Mouse (Mus musculus) brown adipose tissue, adult 24 weeks (tissue): ENCODE data around the gene S100a10. TPM values are rescaled to one million over a fixed set of nuclear protein-coding genes. Genes with fewer than 3 reads are reported as not detected.

ENCODE experiments used
- H3K27ac ChIP-seq: fragments of 200-500 bp; replicated peaks from 2 replicates; pipeline ENCODE4 v1.5.1; 2012; ENCODE audit warnings: low read depth, mild to moderate bottlenecking, low read length
- H3K4me1 ChIP-seq: fragments of 200-500 bp; 2 replicates; pipeline ENCODE4 v1.6.1; 2012; ENCODE audit warnings: low read length, mixed read lengths; ENCODE audit not compliant: control insufficient read depth, insufficient read depth, insufficient read length
- H3K4me3 ChIP-seq: fragments of 200-500 bp; 2 replicates; pipeline ENCODE4 v1.5.1; 2012; ENCODE audit warnings: low read depth, mild to moderate bottlenecking, low read length, moderate library complexity; ENCODE audit not compliant: insufficient read depth
- polyA plus RNA-seq: library from polyadenylated mRNA; stranded (reverse); fragments of >200 nt; gene quantifications from 2 replicates; pipeline ENCODE4 v1.2.4, GENCODE M21; 2012; ENCODE audit not compliant: missing spikeins, insufficient read depth, insufficient read length

The S100a10 gene
- polyA plus RNA-seq, result 381 and 572 TPM in 2 replicates

DNA sequence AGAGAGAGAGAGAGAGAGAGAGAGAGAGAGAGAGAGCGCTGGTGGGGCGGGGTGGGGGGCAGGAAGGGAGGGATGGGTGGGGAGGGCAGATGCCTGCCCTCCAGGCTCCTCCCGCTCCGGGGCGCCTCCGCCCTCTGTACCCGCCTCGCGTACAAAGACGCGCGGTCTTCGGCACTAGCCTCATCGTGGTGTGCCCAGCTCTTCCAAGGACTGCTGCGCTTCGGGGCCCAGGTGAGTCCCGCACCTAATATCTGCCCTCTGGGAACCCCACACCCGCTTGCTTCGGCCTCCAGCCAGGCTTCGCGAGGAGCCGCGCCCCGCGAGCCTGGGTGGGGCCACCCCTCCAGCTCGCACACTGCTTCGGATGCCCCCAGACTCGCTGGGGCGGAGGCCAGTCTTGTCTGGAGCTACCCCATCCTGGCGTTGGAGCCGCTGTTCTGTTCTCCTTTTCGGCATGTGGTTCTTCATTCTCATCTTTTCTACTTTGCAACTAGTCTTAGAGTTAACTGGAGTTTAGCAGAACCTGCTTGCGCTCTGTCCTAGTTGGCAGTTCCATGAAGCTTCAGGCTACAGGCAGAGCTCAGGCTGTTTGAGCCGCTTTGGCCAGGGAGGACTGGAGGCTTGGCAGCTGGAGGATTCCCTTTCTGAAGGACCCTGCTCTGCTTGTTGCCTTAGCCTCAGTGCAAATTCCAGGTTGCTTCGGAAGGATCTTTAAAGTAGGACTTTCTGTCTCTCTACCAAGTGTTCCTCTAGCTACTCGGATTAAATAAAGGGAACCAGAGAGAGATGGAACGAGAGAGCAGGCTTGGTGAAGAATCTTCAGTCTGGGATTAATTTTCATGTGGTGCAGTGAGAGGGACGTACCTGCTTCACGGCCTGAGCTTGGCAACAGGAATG is at the start of gene S100a10:
Gene S100a10 (plus strand): TSS at position 100 of the 897 bp plus-strand sequence.
- Histone ChIP-seq H3K4me1 (peaks cover 33% of the 10 kb centered on the region; the same call in 1 of the 2 replicates), H3K27ac (peak within 1 kb of the TSS; percentile 92)

GRCm38 (mm10) chr3:93505960-93506863 is 48.7 kb upstream of the S100a10 start:
- H3K4me1 ChIP-seq, result peaks cover 2% of the 10 kb centered on the region; the same call in 1 of the 2 replicates
- H3K4me3 ChIP-seq, result 0 out of 2 replicates have a peak overlapping the region, but pooled peaks have one; percentile 16
- H3K27ac ChIP-seq, result no peak overlapping the region

More for the DNA sequence above, at the start of gene S100a10:
- peak within 1 kb of the TSS; percentile 82 for H3K4me3 ChIP-seq

DNA sequence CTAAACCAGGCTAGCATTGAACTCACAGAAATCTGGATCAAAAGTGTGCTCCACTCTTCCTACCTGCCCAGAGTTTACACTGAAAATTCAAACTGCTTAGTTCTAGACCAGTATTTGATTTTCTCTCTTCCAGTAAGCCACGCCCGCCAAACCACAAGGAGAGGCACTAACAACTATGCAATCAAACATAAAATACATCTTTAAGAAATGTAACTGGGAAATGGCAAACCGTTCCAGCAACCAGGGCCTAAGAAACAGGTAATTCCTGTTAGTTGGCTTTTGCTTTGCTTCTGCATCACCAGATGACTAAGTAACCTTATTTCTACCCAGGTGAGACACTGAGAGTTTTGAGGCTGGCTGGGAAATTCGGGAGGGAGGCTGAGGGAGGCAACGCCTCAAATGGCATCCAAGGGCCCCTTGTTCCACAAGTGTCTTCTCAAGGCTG is 48.0 kb upstream of the S100a10 start:
- H3K27ac ChIP-seq, result no peak overlapping the region
- no peak overlapping the region for H3K4me3 ChIP-seq
- H3K4me1 ChIP-seq, result peaks cover 5% of the 10 kb centered on the region; the same call in 1 of the 2 replicates

- H3K27ac ChIP-seq, result no peak overlapping the region
Measured at GRCm38 (mm10) chr3:93509301-93509700, 45.6 kb upstream of the S100a10 start.

GRCm38 (mm10) chr3:93511036-93511435 is 43.8 kb upstream of the S100a10 start:
- Histone ChIP-seq H3K4me3 (no peak overlapping the region), H3K4me1 (peaks cover 7% of the 10 kb centered on the region; the same call in 1 of the 2 replicates), H3K27ac (peak overlapping the region; percentile 86)

More at GRCm38 (mm10) chr3:93509301-93509700, 45.6 kb upstream of the S100a10 start:
- peaks cover 7% of the 10 kb centered on the region; the same call in 1 of the 2 replicates for H3K4me1 ChIP-seq
- H3K4me3 ChIP-seq, result no peak overlapping the region

GRCm38 (mm10) chr3:93511801-93512200 is 43.1 kb upstream of the S100a10 start:
- Histone ChIP-seq H3K4me3 (no peak overlapping the region), H3K4me1 (peaks cover 7% of the 10 kb centered on the region; the same call in 1 of the 2 replicates), H3K27ac (peak overlapping the region; percentile 86)

DNA sequence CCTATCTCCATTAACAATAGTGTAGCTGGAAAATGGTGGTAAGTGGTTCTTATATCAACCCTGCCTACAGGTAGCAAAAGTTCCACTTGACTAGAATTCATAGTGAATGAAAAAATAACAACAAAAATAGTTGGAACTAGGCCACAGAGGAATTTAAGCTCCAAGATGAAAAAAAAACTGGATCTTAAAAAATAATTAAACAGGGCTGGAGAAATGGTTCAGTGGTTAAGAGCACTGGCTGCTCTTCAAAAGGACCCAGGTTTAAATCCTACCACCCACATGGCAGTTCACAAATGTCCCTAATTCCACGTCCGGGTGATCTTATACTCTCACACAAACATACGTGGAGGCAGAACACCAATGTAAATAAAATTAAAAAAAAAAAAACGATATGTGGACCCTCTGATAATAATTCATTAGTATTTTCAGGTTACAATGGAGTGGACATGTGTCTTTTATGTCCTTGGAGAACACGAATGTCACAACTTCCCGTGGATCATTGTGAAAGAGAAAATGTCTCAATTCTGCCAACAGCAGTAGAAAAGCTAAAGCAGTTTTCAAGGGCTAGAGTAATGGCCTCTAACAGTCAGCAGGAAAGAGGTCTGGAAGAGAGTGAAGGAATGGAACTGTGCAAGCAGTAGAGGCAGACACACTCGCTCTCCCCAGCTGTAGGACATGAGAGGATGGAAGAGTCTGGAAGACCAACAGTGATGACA is 42.3 kb upstream of the S100a10 start:
- H3K27ac ChIP-seq, result peak overlapping the region; percentile 85
- peaks cover 7% of the 10 kb centered on the region; the same call in 1 of the 2 replicates for H3K4me1 ChIP-seq
- no peak overlapping the region for H3K4me3 ChIP-seq

DNA sequence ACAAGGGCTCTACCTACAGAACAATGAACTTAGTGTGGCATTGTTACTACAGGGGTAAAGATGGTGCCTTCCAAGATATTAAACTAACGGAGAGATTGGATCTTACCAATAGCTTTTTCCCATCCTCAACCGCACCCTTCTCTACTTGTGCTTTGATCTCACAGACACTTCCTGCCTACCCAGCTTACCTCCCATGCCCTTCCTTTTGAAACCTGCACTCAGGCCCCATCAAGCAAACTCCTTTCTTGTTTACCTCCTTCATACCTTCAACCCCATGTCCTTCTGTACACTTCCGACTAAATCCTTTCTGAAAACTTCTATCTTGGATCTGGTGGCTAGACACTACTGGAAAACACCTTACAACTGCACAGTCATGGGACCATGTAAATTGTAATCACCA is 40.3 kb upstream of the S100a10 start:
- Histone ChIP-seq H3K4me3 (no peak overlapping the region), H3K27ac (no peak overlapping the region), H3K4me1 (peaks cover 7% of the 10 kb centered on the region; the same call in 1 of the 2 replicates)

DNA sequence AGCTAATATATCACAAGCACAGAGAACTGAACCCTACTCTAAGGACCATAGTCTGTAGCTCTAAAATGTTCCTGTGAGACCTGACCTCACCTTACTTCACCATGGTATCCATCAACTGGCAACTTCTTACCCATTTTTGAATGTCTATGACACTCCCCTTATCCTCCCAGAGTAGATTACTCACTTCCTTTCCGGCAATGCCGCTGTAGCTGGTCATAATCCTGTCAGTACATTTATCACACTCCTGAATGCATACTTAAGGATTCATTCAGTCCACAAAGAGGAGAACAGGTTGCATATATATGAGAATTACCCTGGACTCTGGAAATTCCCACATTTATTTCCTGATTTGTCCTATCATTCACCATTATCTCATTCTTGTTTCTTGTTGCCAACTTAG is 37.5 kb upstream of the S100a10 start:
- Histone ChIP-seq H3K4me1 (peaks cover 7% of the 10 kb centered on the region; the same call in 1 of the 2 replicates), H3K27ac (no peak overlapping the region), H3K4me3 (no peak overlapping the region)

GRCm38 (mm10) chr3:93519856-93520329 is 35.0 kb upstream of the S100a10 start:
- peaks cover 5% of the 10 kb centered on the region; the same call in 1 of the 2 replicates for H3K4me1 ChIP-seq
- H3K27ac ChIP-seq, result no peak overlapping the region
- H3K4me3 ChIP-seq, result 0 out of 2 replicates have a peak overlapping the region, but pooled peaks have one; percentile 2

DNA sequence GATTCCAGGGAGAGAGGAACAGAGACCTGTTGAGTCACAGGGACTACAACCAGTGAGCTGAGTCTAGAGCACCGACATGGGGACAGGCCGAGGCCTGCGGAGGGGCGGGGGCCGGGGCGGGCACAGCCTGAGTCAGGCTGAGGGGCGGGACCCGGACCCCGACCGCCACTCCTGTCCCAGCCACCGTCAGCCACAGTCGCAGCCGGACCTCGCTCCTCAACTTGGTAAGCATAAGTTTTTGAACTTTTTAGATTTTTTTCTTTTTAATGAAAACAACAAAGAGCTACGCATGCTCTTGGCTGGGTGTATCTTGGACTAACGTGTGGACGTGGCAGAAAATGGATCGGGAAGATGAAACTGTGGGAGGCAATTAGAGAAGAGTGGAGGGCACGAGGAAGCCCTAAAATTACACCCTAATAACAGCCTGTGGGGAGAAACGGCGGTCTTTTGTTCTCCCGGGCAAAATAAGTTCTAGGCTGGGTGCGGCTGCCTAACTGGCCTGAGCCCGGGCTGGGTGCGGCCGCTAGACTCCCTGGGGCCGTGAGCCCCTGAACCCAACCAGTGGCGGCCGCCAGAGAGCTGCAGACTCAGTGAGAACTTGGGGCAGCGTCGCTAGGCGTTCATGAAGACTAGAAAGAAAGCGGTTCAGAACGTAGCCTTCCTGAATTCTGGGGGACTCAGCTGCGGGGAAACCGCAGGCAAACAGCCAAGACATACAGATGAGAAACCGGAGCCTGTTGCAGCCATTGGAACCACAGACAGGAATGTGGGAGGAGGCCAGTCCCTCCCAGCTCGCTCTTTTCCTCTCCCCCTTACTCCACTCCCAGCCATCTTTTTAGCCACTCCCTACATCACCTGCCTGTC is 34.3 kb upstream of the S100a10 start, which contains the start of gene S100a11:
Gene S100a11 (plus strand): TSS at position 159 of the 864 bp plus-strand sequence.
- Histone ChIP-seq H3K4me1 (peaks cover 5% of the 10 kb centered on the region; the same call in 1 of the 2 replicates), H3K27ac (peak within 1 kb of the TSS; percentile 93), H3K4me3 (peak within 1 kb of the TSS; percentile 76)

DNA sequence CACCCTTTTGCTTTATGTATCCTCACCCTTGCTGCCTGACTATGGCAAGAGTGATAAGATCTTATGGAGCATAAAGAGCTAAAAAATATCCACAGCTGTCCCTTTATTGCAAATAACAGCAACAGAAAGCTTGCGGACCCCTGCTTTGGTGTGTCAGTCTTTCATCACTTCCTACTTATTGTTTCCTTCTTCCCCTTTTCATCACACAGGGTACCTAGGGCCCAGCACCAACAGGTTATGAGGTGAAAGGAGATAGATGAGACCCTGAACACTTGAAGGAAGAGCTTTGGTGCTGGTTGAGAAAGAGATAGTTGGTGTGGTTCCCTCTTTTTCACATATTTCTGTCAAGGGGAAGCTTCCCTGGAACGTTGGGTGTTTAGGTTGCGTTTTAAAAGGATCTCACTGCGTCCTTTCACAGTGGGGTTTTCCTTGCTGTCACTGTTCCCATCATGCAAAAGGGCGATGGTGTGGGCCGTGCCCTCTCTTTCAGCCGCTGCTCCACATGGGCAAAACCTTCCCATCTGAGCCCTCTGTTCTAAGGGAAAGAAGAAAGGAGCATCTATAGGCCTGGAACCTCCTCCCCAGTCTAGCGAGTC is 33.3 kb upstream of the S100a10 start:
- Histone ChIP-seq H3K4me1 (peaks cover 5% of the 10 kb centered on the region; the same call in 1 of the 2 replicates), H3K4me3 (peak overlapping the region; percentile 76), H3K27ac (peak overlapping the region; percentile 42)

GRCm38 (mm10) chr3:93522611-93523010 is 32.3 kb upstream of the S100a10 start:
- peaks cover 5% of the 10 kb centered on the region; the same call in 1 of the 2 replicates for H3K4me1 ChIP-seq
- H3K27ac ChIP-seq, result 0 out of 2 replicates have a peak overlapping the region, but pooled peaks have one; percentile 2
- H3K4me3 ChIP-seq, result peak overlapping the region; percentile 32
